Mouse (Mus musculus): ENCODE results near the gene Armc10.

DNA sequence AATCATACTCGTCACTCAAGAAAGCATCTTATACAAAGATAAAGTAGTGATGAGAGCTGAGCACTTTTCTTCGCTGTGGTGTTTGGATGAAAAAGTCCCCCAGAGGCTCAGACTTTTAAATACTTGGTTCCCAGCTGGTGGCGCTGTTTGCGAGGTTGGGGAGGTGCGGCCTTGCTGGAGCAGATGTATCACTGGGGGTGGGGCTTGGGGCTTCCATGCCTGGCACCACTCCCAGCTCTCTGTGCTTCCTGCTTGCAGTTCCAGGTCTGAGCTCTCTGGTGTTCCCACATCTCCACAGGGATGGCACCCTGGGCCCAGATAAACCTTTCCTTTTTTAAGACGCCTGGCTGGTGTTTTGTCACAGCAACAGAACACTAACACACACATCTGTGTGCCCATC is 32.3 kb downstream of the Armc10 start:
- TF ChIP-seq POLR2A (IDR thresholded peaks at IDR 0.05; ENCODE audit: low read depth, low read length): no peak
- TF ChIP-seq CTCF (IDR thresholded peaks at IDR 0.05; ENCODE audit: borderline replicate concordance, insufficient read depth, low read length): no peak
